Mouse (Mus musculus) cortical plate, adult 2 months (tissue): ENCODE data around the gene Hdac9.

Experiments used
- CTCF ChIP-seq: fragments of 200-500 bp; IDR thresholded peaks from 2 replicates; pipeline ENCODE4 v1.5.1; 2011; ENCODE audit warnings: mild to moderate bottlenecking, control low read depth, low read length; ENCODE audit not compliant: insufficient read depth; ENCODE audit errors: extremely low read depth
- POLR2A ChIP-seq: fragments of 200-500 bp; IDR thresholded peaks from 2 replicates; pipeline ENCODE4 v1.6.1; 2011; ENCODE audit warnings: mild to moderate bottlenecking, low read length, control low read depth; ENCODE audit not compliant: insufficient read depth; ENCODE audit errors: extremely low read depth

DNA sequence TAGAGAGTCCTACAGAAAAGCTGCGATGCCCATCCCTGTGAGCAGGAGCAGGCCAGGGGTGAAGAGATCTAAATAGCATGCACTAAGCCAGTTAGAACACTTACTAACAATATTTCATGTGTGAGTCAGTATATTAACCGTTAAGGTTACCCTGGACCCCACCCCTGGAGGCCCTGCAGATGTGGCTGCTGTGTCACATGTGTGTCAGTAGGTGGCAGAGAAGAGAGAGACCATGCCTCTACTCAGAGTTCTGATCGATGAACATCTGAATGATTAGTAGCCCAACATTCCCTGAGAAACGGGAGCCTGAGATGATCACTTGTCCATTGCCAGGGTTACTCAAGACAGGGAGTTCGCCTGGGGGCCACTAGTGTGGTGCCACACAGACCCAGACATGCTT, 22.0 kb downstream of the Hdac9 start:
- no peak for TF ChIP-seq POLR2A
- TF ChIP-seq CTCF = no peak
